Mouse (Mus musculus) ES-Bruce4 (cell line): ENCODE data around the gene Lsm2.

Experiments
- CTCF ChIP-seq: IDR thresholded peaks from one replicate; pipeline ENCODE4 v1.8.1; 2011; ENCODE audit warnings: low read depth, low read length
- EP300 ChIP-seq: IDR thresholded peaks from 2 replicates; pipeline ENCODE4 v1.6.1; 2011; ENCODE audit warnings: low read depth, low read length; ENCODE audit not compliant: insufficient read depth
- POLR2A ChIP-seq: IDR thresholded peaks from one replicate; pipeline ENCODE4 v1.8.1; 2011; ENCODE audit warnings: low read length; ENCODE audit not compliant: insufficient read depth

DNA sequence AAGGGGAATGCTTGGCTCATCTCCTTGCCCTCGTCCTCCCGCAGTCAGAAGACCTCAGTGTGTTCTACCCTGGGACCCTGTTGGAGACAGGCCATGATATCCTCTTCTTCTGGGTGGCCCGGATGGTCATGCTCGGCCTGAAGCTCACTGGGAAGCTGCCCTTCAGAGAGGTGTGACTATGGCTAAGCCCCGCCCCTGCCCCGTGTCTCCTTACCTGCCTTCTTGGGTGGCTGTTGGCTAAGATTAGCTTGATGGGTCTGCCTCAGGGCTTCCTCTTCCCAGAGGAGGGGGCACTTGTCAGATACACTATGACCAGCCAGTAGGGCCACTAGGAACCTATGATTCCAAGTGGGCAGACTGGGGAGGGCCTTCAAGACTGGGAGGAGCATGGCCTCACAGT is 31.6 kb downstream of the Lsm2 start:
- no peak for TF ChIP-seq POLR2A
- TF ChIP-seq CTCF = no peak
- TF ChIP-seq EP300 = no peak
